Mouse (Mus musculus): ENCODE results near the gene Nfatc2.

DNA sequence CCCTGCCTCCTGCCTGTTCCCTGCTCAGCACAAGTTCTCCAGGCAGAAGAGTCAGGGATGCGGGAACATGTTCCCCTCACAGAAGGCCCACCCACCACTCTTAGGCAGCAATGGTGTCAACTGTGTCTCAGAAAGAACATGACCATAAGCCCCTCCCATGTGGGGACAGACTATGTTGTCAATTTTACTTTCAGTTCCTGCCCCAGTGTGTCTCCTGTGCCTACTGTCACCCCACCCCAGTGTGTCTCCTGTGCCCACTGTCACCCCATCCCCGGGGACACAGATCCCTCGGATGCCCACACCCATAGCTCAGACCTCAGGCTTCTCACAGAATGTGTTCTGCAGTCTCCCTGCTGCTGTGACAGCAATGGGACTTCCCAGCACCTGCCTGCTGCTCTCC is 79.2 kb downstream of the Nfatc2 start:
- TF ChIP-seq GATA1 (IDR thresholded peaks at IDR 0.05; ENCODE audit: borderline replicate concordance, low read length) = no peak
- TF ChIP-seq FLI1 (IDR thresholded peaks at IDR 0.05; ENCODE audit: low read length) = no peak

Data from megakaryocyte, embryonic 14.5 days (primary cell).